Mouse (Mus musculus) MEL (cell line): ENCODE measurements around the gene Stim1. TPM values are rescaled to one million over a fixed set of nuclear protein-coding genes. Genes with fewer than 3 reads are reported as not detected.

Source experiments
- DNase-seq: peaks from one replicate; pipeline ENCODE4 v3.0.0; 2011; ENCODE audit warnings: low read depth, low spot score
- H3K27ac ChIP-seq: 2 replicates; pipeline ENCODE4 v1.5.1; 2012; ENCODE audit warnings: low read depth, mild to moderate bottlenecking, control low read depth, low read length, moderate library complexity; ENCODE audit not compliant: control insufficient read depth
- H3K27me3 ChIP-seq, 2 experiments: fragments of 150-350 bp in 1 of 2; sonication (generic) in 1 of 2; 2 replicates each; pipeline ENCODE4 v1.6.1; 2012; ENCODE audit warnings: low read length in 2 of 2, mild to moderate bottlenecking in 2 of 2, improper control_type of control experiment in 1 of 2, moderate library complexity in 1 of 2; ENCODE audit not compliant: insufficient read depth in 2 of 2, control insufficient read depth in 1 of 2
- H3K36me3 ChIP-seq, 2 experiments: 2 replicates each; pipeline ENCODE4 v1.6.1; 2012 to 2014; ENCODE audit warnings: low read length in 2 of 2, improper control_type of control experiment in 1 of 2, inconsistent platforms in 1 of 2, mild to moderate bottlenecking in 1 of 2; ENCODE audit not compliant: insufficient read depth in 2 of 2, control insufficient read depth in 1 of 2
- H3K4me1 ChIP-seq, 2 experiments: fragments of 150-350 bp in 1 of 2; sonication (generic) in 1 of 2; 2 replicates each; pipeline ENCODE4 v1.6.1; 2012; ENCODE audit warnings: low read length in 2 of 2, improper control_type of control experiment in 1 of 2, mild to moderate bottlenecking in 1 of 2; ENCODE audit not compliant: insufficient read depth in 2 of 2, control insufficient read depth in 1 of 2
- H3K4me3 ChIP-seq, 2 experiments: fragments of 150-350 bp in 1 of 2; sonication (generic) in 1 of 2; 2 replicates each; pipeline ENCODE4 v1.5.1; 2012; ENCODE audit warnings: low read depth in 2 of 2, low read length in 2 of 2, mild to moderate bottlenecking in 2 of 2, moderate library complexity in 2 of 2, control low read depth in 1 of 2, improper control_type of control experiment in 1 of 2; ENCODE audit not compliant: control insufficient read depth in 1 of 2, insufficient read depth in 1 of 2
- H3K79me2 ChIP-seq: 2 replicates; pipeline ENCODE4 v1.6.1; 2012; ENCODE audit warnings: mild to moderate bottlenecking, low read length, moderate library complexity; ENCODE audit not compliant: control insufficient read depth, poor library complexity, insufficient read depth
- H3K9ac ChIP-seq: 2 replicates; pipeline ENCODE4 v1.6.1; 2012; ENCODE audit warnings: low read depth, mild to moderate bottlenecking, control low read depth, low read length, moderate library complexity; ENCODE audit not compliant: control insufficient read depth, poor library complexity, severe bottlenecking
- H3K9me3 ChIP-seq: fragments of 150-350 bp; sonication (generic); replicated peaks from 2 replicates; pipeline ENCODE4 v1.6.1; 2012; ENCODE audit warnings: mild to moderate bottlenecking, low read length, improper control_type of control experiment, moderate library complexity; ENCODE audit not compliant: insufficient read depth
- BHLHE40 ChIP-seq: IDR thresholded peaks from 2 replicates; pipeline ENCODE4 v1.6.1; 2012; ENCODE audit warnings: low read depth, mild to moderate bottlenecking, inconsistent platforms, low read length, improper control_type of control experiment, borderline replicate concordance
- E2F4 ChIP-seq: IDR thresholded peaks from 2 replicates; pipeline ENCODE4 v1.6.1; 2011; ENCODE audit warnings: low read depth, low read length, improper control_type of control experiment, borderline replicate concordance
- ELF1 ChIP-seq: IDR thresholded peaks from 2 replicates; pipeline ENCODE4 v1.6.1; 2014; ENCODE audit warnings: low read depth, mild to moderate bottlenecking, inconsistent platforms, low read length, improper control_type of control experiment, moderate library complexity
- EP300 ChIP-seq, 2 experiments: IDR thresholded peaks; 2 replicates each; pipeline ENCODE4 v1.6.1; 2011; ENCODE audit warnings: improper control_type of control experiment in 2 of 2, low read length in 2 of 2, low read depth in 1 of 2, mild to moderate bottlenecking in 1 of 2
- ETS1 ChIP-seq: IDR thresholded peaks from 2 replicates; pipeline ENCODE4 v1.6.1; 2012; ENCODE audit warnings: low read depth, mild to moderate bottlenecking, inconsistent platforms, low read length, improper control_type of control experiment, moderate library complexity
- HCFC1 ChIP-seq: IDR thresholded peaks from 2 replicates; pipeline ENCODE4 v1.6.1; 2012; ENCODE audit warnings: low read depth, mild to moderate bottlenecking, inconsistent platforms, low read length, improper control_type of control experiment, moderate library complexity
- JUND ChIP-seq: IDR thresholded peaks from 2 replicates; pipeline ENCODE4 v1.6.1; 2011; ENCODE audit warnings: low read depth, mild to moderate bottlenecking, improper control_type of control experiment, low read length
- MAFK ChIP-seq: IDR thresholded peaks from 2 replicates; pipeline ENCODE4 v1.6.1; 2011; ENCODE audit warnings: low read depth, mild to moderate bottlenecking, low read length, improper control_type of control experiment, borderline replicate concordance
- MAX ChIP-seq: IDR thresholded peaks from 2 replicates; pipeline ENCODE4 v1.6.1; 2011; ENCODE audit warnings: low read length, improper control_type of control experiment
- MXI1 ChIP-seq: IDR thresholded peaks from 2 replicates; pipeline ENCODE4 v1.6.1; 2011; ENCODE audit warnings: mild to moderate bottlenecking, low read depth, low read length, improper control_type of control experiment
- POLR2A ChIP-seq, 2 experiments: IDR thresholded peaks; 2 replicates each; pipeline ENCODE4 v1.6.1; 2011 to 2012; ENCODE audit warnings: low read length in 2 of 2, mild to moderate bottlenecking in 2 of 2, control low read depth in 1 of 2, improper control_type of control experiment in 1 of 2, low read depth in 1 of 2, moderate library complexity in 1 of 2; ENCODE audit not compliant: control insufficient read depth in 1 of 2, insufficient read depth in 1 of 2, poor library complexity in 1 of 2
- RAD21 ChIP-seq: IDR thresholded peaks from 2 replicates; pipeline ENCODE4 v1.6.1; 2011; ENCODE audit warnings: mild to moderate bottlenecking, low read depth, low read length, improper control_type of control experiment
- SIN3A ChIP-seq: IDR thresholded peaks from 2 replicates; pipeline ENCODE4 v1.6.1; 2012; ENCODE audit warnings: low read length, improper control_type of control experiment, inconsistent platforms
- SMC3 ChIP-seq: IDR thresholded peaks from 2 replicates; pipeline ENCODE4 v1.6.1; 2011; ENCODE audit warnings: low read depth, low read length, improper control_type of control experiment
- TAL1 ChIP-seq: IDR thresholded peaks from 2 replicates; pipeline ENCODE4 v1.6.1; 2012; ENCODE audit warnings: mild to moderate bottlenecking, inconsistent platforms, low read length, moderate library complexity, mixed read lengths
- TBP ChIP-seq: IDR thresholded peaks from 2 replicates; pipeline ENCODE4 v1.8.0; 2011; ENCODE audit warnings: low read depth, low read length, improper control_type of control experiment
- UBTF ChIP-seq: IDR thresholded peaks from 2 replicates; pipeline ENCODE4 v1.6.1; 2012; ENCODE audit warnings: low read depth, mild to moderate bottlenecking, inconsistent platforms, low read length, improper control_type of control experiment, moderate library complexity, borderline replicate concordance; ENCODE audit not compliant: insufficient read depth
- USF1 ChIP-seq: IDR thresholded peaks from 2 replicates; pipeline ENCODE4 v1.6.1; 2014; ENCODE audit warnings: low read depth, mild to moderate bottlenecking, inconsistent platforms, low read length, improper control_type of control experiment, moderate library complexity
- USF2 ChIP-seq, 2 experiments: IDR thresholded peaks; 2 replicates each; pipeline ENCODE4 v1.6.1; 2011 to 2012; ENCODE audit warnings: improper control_type of control experiment in 2 of 2, low read length in 2 of 2, borderline replicate concordance in 1 of 2, inconsistent platforms in 1 of 2, low read depth in 1 of 2, mild to moderate bottlenecking in 1 of 2; ENCODE audit not compliant: insufficient read depth in 1 of 2
- ZKSCAN1 ChIP-seq: IDR thresholded peaks from 2 replicates; pipeline ENCODE4 v1.6.1; 2012; ENCODE audit warnings: low read depth, mild to moderate bottlenecking, inconsistent platforms, low read length, improper control_type of control experiment, moderate library complexity
- ZNF384 ChIP-seq: IDR thresholded peaks from 2 replicates; pipeline ENCODE4 v1.6.1; 2012; ENCODE audit warnings: low read depth, mild to moderate bottlenecking, inconsistent platforms, low read length, improper control_type of control experiment
- polyA plus RNA-seq, 2 experiments: library from polyadenylated mRNA; stranded (reverse) in 1 of 2; unstranded in 1 of 2; fragments of >175 nt in 1 of 2; fragments of >200 nt in 1 of 2; gene quantifications; 2 replicates each; pipeline versions ENCODE4 v1.2.1 to v1.2.4; 2012; ENCODE audit warnings: low replicate concordance in 2 of 2, low read depth in 1 of 2; ENCODE audit not compliant: insufficient read length in 2 of 2, insufficient read depth in 1 of 2, missing spikeins in 1 of 2
- total RNA-seq: library from RNA; depleted of rRNA; stranded (reverse); fragments of 300-350 nt; gene quantifications from 2 replicates; pipeline ENCODE4 v1.2.3, GENCODE M21; 2012

The Stim1 gene
- total and polyA plus RNA-seq, 3 experiments: 26.1 to 65.0 TPM; not detected in 1

GRCm38 (mm10) chr7:102479368-102480078, 211.9 kb downstream of the Stim1 start:
- no peak for TF ChIP-seq BHLHE40
- TF ChIP-seq SIN3A: no peak
- TF ChIP-seq JUND: no peak
- no peak for TF ChIP-seq ELF1
- no peak for TF ChIP-seq HCFC1
- TF ChIP-seq MAX: no peak
- TF ChIP-seq ZKSCAN1: no peak
- no peak for TF ChIP-seq SMC3
- TF ChIP-seq E2F4: no peak
- TF ChIP-seq ZNF384: no peak
- no peak for TF ChIP-seq UBTF
- TF ChIP-seq RAD21: no peak
- no peak for TF ChIP-seq USF2 (IDR thresholded peaks at IDR 0.05; ENCODE audit: borderline replicate concordance in 1 of 2, insufficient read depth in 1 of 2, low read depth in 1 of 2, low read length in 2 of 2)
- TF ChIP-seq USF1: no peak
- TF ChIP-seq EP300 (IDR thresholded peaks at IDR 0.05; ENCODE audit: low read depth in 1 of 2, low read length in 2 of 2): no peak
- no peak for TF ChIP-seq MAFK
- TF ChIP-seq TAL1: no peak
- no peak for TF ChIP-seq MXI1
- TF ChIP-seq TBP: no peak
- no peak for TF ChIP-seq POLR2A (IDR thresholded peaks at IDR 0.05; ENCODE audit: control insufficient read depth in 1 of 2, insufficient read depth in 1 of 2, low read depth in 1 of 2, low read length in 2 of 2, poor library complexity in 1 of 2)
- Histone ChIP-seq H3K9ac (no peak overlapping the region), H3K27me3 (no peaks in the 10 kb centered on the region), H3K4me1 (peaks cover 4 to 6% of the 10 kb centered on the region in 2 experiments; a peak in 3 of 4 replicates), H3K36me3 (peaks cover 0 to 12% of the 10 kb centered on the region in 2 experiments; a peak in 2 of 4 replicates), H3K27ac (no peak overlapping the region), H3K79me2 (no peaks in the 10 kb centered on the region), H3K4me3 (no peak overlapping the region), H3K9me3 (no peaks in the 10 kb centered on the region)
- no peak for DNase-seq

DNA sequence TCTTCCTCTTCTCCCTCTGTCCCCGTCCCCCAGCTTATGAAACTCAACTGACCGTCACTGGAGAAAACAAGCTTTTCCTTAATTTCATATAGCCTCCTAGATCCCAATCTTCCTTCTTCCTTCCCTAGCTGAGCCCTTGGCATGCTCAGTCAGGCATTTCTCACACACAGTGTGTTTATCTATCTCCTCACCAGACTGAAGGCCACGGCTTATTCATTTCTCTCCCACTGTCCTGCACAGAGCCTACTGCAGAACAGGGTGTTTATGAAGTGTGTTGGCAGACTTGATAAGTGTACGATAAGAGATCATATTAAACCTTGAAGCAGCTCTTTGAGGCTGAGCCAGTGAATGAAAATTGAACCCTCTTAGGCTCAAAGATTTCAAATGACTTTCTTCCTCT, 213.2 kb downstream of the Stim1 start:
- no peak for DNase-seq
- Histone ChIP-seq H3K27ac (no peak overlapping the region), H3K4me3 (no peak overlapping the region), H3K79me2 (no peaks in the 10 kb centered on the region), H3K9ac (no peak overlapping the region), H3K9me3 (no peaks in the 10 kb centered on the region), H3K27me3 (no peaks in the 10 kb centered on the region), H3K4me1 (peaks cover 7 to 12% of the 10 kb centered on the region in 2 experiments), H3K36me3 (peaks cover 0 to 18% of the 10 kb centered on the region in 2 experiments; a peak in 2 of 4 replicates)
- TF ChIP-seq BHLHE40 (no peak), ETS1 (no peak)
